Mouse (Mus musculus) T-cell, adult 2 months (primary cell): Measurements from ENCODE around the gene Tmem171.

ENCODE experiments used
- DNase-seq: peaks from one replicate; pipeline ENCODE4 v3.0.0; 2022; ENCODE audit warnings: low spot score

Gene Tmem171

DNA sequence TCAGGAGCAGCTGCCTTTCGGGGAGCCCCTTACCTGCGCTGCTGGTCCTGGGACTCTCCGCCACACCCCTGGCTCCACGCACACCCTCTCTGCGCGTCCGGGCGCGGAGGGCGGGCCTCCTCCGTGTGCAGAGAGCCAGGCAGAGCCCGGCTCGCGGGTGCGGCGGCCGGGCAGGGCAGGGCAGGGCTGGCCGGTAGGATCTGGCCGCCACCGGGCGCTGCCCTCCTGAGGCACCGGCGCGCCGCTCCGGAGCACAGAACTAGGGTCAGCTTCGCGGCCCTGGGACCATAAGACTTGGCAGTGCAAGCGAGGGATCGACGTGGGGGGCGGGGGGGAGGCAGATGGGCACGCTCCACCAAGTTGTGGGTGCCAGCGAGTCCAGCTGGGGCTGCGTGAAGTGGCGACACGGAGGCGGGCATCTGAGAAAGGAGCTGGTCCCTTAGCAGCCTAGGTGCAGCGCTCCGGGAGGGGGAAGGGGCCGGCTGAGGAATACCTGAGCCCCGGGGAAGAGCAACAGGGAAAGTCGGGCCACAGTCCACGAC, at the start of gene Tmem171:
Gene Tmem171, minus strand, starts transcription at position 62 of the 542 bp plus-strand sequence.
- DNase-seq: no peak

DNA sequence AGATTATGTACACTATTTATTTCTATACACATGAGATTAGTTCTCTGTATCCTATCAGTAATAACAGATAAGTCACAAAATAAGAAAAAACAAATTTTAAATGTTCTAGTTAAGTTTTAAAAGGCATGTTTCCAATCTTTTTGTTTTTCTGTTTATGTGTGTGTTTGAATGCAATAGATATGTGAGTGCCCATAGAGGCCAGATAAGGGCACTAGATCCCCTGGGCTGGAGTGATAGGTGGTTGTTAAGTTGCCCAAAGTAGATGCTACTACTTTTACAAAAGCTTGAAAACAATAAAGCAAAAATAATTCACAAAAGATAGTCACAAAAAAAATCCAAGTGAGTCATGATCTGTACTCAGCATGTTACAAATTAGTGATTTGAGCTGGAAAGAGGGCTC, 49.2 kb upstream of the Tmem171 start:
- DNase-seq: no peak

DNA sequence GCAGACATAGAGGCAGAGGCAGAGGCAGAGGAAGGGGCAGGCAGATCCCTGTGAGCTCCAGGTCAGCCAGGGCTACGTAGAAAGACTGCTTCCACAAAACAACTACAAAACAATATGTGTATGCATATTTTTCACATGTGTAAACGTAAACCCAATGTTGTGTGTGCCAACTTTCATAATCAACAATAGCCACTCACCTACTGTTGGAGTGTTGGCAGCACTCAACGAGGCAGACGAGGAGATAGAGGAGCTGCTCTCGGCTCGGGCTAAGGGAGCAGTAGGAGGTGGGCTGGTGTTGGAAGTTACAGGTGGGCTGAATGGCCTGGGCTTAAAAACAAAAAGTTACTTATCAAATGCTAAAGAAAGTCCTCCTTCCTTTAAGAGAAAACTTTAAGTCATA, 48.6 kb upstream of the Tmem171 start:
- DNase-seq: no peak

GRCm38 (mm10) chr13:98738213-98738612, 43.6 kb upstream of the Tmem171 start:
- DNase-seq: no peak

GRCm38 (mm10) chr13:98733292-98733691, 38.7 kb upstream of the Tmem171 start:
- no peak for DNase-seq

DNA sequence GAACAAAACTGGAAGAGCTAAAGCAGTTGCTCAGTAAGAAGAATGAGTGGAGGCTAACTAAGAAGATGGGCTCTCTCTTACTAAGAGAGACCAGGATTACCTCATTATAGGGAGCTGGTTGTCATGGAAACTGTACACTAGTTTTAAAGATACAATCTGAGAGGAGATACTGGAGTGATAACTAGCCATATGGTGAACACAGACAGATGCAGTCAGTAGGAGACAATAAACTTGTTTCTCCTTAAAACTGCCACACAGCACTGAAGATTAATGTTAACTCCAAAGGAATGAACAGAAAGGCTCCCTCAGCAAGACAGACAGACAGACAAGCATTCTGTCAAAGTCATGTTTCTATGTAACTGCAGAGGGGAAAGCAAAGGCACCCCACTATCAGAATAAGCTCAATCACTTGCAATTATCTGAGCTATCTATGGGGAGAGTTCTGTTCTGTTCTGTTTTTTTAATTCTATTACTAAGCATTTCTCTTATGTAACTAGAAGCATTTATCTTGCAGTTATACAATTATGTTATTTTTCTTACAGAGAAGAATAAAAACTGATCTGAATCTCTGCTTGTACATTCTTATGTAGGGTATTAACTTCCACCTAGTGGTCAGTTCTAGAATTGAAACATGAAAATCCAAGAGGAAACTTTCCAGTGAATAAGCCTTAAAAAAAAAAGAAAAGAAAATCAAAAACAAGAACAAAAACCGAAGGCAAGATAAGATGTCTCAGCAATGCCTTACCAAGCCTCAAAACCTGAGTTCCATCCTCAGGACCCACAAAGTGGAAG, 34.8 kb upstream of the Tmem171 start:
- DNase-seq: no peak

DNA sequence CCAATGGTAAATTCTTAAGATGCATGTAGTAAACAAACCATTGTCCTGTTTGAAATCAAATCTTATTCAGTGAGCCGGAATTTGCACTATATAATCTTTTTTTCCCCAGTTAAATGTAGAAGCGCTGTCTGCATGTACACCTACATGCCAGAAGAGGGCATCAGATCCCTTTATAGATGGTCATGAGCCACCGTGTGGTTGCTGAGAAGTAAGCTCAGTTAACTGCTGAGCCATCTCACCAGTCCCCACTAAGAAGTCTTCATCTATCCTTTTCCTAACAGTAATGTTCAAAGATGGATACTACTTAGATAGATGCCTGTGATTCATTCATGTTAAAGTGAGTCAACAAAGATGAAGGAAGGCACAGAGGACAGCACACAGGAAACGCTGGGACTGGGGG, 31.9 kb upstream of the Tmem171 start:
- DNase-seq: no peak

DNA sequence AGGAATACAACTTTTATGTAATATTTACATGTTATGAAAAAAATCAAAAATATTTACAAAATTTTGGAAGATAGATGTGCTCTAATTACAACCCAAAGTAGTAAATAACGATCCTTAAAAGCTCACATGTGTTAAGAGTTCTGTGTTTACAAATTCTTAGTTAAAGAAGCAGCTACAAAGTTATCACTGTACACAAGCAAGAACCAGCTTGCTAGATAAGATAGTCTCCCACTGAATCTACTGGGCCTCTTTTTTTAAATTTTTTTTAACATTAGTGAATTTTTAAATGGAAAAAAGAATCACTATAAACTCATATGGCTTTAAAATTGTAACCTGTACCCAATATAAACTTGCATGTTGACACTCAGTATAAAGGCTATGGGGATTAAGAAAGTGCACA, 28.8 kb upstream of the Tmem171 start:
- no peak for DNase-seq

GRCm38 (mm10) chr13:98722296-98722695, 27.7 kb upstream of the Tmem171 start:
- DNase-seq: no peak

DNA sequence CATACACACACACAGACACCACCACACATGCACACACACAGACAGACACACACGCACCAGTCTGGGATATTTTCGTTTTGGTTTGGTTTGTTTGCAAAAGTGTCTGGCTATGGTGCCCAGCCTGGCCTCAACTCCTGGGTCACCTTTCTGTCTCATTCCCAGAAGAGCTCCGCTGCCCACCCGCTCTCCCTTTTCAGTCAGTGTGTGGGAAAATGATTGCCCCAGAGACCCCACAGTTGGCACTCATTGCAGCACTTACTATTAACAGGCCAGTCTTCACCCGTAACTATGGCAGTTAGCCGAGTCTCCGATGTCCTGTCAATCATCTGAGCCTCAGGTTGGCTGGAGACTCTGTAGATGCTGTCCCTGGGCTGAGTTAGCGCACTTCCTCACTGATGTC, 21.5 kb upstream of the Tmem171 start:
- DNase-seq: no peak

- DNase-seq: no peak
Measured at GRCm38 (mm10) chr13:98715443-98715990, 20.9 kb upstream of the Tmem171 start.

GRCm38 (mm10) chr13:98710655-98711054, 16.0 kb upstream of the Tmem171 start:
- DNase-seq: no peak

GRCm38 (mm10) chr13:98710236-98710635, 15.6 kb upstream of the Tmem171 start:
- no peak for DNase-seq

- DNase-seq: no peak
Measured at GRCm38 (mm10) chr13:98705501-98705900, 10.9 kb upstream of the Tmem171 start.

DNA sequence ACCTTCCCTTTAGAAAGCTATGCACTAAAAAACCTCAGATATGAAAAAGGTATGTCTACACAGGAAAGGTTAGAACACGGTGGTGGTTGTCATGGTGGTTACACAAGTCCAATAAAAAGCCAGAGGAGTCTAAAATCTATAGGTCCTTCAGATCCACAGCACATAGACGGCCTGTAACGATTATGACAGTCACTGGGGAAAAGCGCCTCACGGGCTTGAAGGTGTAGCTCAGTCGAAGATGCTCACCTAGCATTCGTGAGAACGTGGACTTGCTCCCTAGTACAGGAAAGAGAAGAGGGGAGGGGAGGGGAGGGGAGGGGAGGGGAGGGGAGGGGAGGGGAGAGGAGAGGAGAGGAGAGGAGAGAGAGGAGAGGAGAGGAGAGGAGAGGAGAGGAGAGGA, 9.2 kb upstream of the Tmem171 start:
- DNase-seq: no peak

- no peak for DNase-seq
Measured at GRCm38 (mm10) chr13:98702361-98702760, 7.7 kb upstream of the Tmem171 start.

DNA sequence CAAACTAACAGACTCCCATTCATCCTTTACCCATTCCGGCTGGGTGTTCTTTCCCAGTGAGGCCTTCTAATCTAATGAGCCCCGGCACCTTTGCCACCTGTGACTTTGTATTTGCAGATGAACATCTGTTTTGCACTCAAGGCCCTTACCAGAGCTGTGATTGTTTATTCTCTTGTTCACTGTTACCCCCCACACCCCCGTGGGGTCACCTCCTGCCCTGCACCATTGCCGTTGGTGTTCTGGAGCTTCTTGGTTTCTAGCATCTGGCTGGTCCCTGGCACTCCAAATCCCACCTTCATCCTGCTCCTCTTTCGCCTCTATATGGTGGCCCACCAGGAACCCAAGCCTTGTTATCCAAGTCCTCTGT, 6.7 kb upstream of the Tmem171 start:
- DNase-seq: no peak

DNA sequence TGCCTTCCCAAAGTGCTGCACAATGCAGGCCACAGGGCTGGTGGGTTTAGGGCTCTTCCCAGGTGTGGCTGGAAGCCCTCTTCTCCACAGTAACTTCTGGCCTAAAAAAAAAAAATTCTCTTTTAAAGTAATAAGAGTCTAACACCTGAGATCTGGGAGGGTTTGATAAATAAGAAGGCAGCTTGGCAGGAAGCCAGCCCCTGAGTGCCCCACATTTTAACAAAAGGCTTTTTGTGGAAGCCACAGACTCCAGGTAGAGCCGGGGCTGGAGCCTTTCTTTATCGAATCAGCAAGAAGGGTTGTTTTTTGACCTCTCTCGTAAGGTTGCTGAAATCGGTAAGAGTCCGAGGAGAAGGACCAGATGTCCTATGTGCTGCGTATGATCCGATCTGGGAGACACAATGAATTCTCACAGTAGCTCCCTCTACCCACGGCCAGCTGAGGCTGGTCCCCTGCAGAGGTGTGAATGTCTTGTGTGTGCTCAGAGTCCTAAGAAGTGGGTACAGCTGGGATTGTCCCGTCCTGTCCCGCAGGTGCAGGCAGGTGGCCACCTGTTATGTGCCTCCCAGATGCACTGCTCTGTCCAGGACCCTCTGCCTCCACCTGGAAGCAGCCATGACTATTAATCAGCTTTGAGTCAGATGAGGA, 6.2 kb upstream of the Tmem171 start:
- no peak for DNase-seq

DNA sequence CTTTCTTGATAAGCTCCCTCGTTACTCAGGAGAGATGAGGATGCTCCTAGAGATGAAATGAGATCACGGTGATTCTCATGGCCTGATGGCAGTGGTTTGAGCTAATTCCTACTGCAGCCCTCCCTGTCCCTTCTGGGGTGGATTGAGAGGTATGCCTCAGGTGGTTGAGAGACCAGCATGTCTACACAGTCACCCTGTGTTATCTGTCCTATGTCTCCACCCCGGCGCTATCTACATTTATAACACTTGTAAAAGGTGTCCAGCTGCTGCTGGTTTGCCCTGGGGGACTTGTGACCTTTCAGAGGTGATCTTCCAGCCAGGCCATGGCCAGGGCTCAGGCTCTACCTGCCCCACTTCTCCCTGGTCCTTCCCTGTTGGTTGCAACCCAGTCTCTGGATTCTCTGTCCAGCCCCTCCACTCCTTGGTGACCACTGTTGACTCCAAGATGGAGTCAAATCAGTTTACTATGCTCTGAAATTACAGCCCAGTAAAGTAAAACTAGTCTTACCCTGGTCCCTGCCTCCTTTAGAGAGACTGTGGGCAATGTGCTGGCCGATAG, 5.4 kb upstream of the Tmem171 start:
- no peak for DNase-seq

- no peak for DNase-seq
Measured at GRCm38 (mm10) chr13:98699051-98699744, 4.6 kb upstream of the Tmem171 start.

DNA sequence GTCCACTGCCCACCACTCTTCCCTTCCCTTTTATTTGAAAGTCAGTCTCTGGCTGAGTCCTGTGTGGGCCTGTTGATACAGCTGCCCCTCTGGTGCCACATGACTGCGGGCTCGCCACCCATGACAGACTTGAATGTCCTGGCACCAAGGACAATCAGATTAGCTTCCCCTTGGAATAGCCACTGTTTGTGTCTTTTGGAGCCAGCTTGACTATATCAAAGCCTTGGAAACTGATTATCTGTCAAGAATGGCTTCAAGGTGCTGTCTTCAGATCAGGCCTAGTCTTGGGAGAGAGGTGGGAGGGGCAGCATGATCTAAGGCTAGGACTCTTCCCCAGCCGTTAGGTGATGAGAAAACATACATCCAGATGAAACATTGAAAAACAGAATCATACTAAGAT, 2.1 kb upstream of the Tmem171 start:
- no peak for DNase-seq

DNA sequence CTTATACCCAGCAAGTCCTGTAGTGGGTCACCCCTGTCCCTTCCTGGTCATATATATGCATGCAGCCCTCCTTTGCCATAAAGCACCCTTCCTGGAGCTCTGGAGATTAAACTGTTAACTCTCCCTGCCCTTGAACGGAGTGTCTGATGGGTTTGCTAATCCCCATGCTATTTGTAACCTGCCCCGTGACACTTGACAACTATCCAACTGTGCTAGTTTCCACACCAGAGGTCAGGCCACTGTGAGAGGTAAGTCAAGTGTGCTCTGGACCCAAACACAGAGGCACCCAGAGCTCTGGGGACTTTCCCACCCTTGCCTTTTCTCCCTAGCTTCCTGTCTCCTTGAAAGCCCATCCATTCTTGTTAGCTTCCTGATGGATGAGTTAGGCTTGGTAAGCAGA, 912 bp upstream of the Tmem171 start:
- no peak for DNase-seq
